Mouse (Mus musculus) ES-Bruce4 (cell line): Measurements from ENCODE around the gene Gimap8. TPM values are rescaled to one million over a fixed set of nuclear protein-coding genes. Genes with fewer than 3 reads are reported as not detected.

ENCODE experiments used
- H3K27ac ChIP-seq: 2 replicates; pipeline ENCODE4 v1.5.1; 2012; ENCODE audit warnings: low read length, inconsistent platforms; ENCODE audit not compliant: insufficient read depth
- H3K27me3 ChIP-seq: 2 replicates; pipeline ENCODE4 v1.6.1; 2012; ENCODE audit warnings: mild to moderate bottlenecking, low read length, inconsistent platforms; ENCODE audit not compliant: control insufficient read depth, poor library complexity, insufficient read depth, severe bottlenecking
- H3K36me3 ChIP-seq: 2 replicates; pipeline ENCODE4 v1.6.1; 2012; ENCODE audit warnings: inconsistent platforms, mild to moderate bottlenecking, low read length, moderate library complexity; ENCODE audit not compliant: control insufficient read depth, poor library complexity, insufficient read depth, severe bottlenecking
- H3K4me1 ChIP-seq: one replicate; pipeline ENCODE4 v1.8.1; 2011; ENCODE audit warnings: low read length; ENCODE audit not compliant: control insufficient read depth, insufficient read depth
- H3K4me3 ChIP-seq: 2 replicates; pipeline ENCODE4 v1.5.1; 2011; ENCODE audit warnings: low read depth, mild to moderate bottlenecking, low read length
- H3K9ac ChIP-seq: 2 replicates; pipeline ENCODE4 v1.6.1; 2012; ENCODE audit warnings: low read depth, mild to moderate bottlenecking, inconsistent platforms; ENCODE audit not compliant: poor library complexity, severe bottlenecking
- H3K9me3 ChIP-seq: replicated peaks from 2 replicates; pipeline ENCODE4 v1.6.1; 2012; ENCODE audit warnings: mild to moderate bottlenecking, low read length, inconsistent platforms; ENCODE audit not compliant: control insufficient read depth, poor library complexity, insufficient read depth, severe bottlenecking
- CTCF ChIP-seq: IDR thresholded peaks from one replicate; pipeline ENCODE4 v1.8.1; 2011; ENCODE audit warnings: low read depth, low read length
- EP300 ChIP-seq: IDR thresholded peaks from 2 replicates; pipeline ENCODE4 v1.6.1; 2011; ENCODE audit warnings: low read depth, low read length; ENCODE audit not compliant: insufficient read depth
- POLR2A ChIP-seq: IDR thresholded peaks from one replicate; pipeline ENCODE4 v1.8.1; 2011; ENCODE audit warnings: low read length; ENCODE audit not compliant: insufficient read depth
- polyA plus RNA-seq: library from polyadenylated mRNA; stranded (reverse); fragments of >200 nt; gene quantifications from 2 replicates; pipeline ENCODE4 v1.2.4, GENCODE M21; 2011; ENCODE audit warnings: low read depth; ENCODE audit not compliant: missing spikeins, insufficient read depth, insufficient read length

Gene Gimap8
- polyA plus RNA-seq, 1 experiment = 0.31 TPM

- no peak for TF ChIP-seq POLR2A
- no peak for TF ChIP-seq EP300
- no peak for TF ChIP-seq CTCF
Observed at GRCm38 (mm10) chr6:48635105-48635504, 11.9 kb upstream of the Gimap8 start.

GRCm38 (mm10) chr6:48636515-48636914 lies 10.5 kb upstream of the Gimap8 start:
- no peaks in the 10 kb centered on the region for H3K27me3 ChIP-seq
- TF ChIP-seq CTCF (no peak), EP300 (no peak), POLR2A (no peak)
- no peak overlapping the region for H3K27ac ChIP-seq
- H3K4me1 ChIP-seq = no peaks in the 10 kb centered on the region
- H3K36me3 ChIP-seq = no peaks in the 10 kb centered on the region
- H3K9ac ChIP-seq = no peak overlapping the region
- H3K9me3 ChIP-seq = no peaks in the 10 kb centered on the region
- H3K4me3 ChIP-seq = no peak overlapping the region

More at GRCm38 (mm10) chr6:48635105-48635504, 11.9 kb upstream of the Gimap8 start:
- no peaks in the 10 kb centered on the region for H3K9me3 ChIP-seq
- H3K27me3 ChIP-seq = no peaks in the 10 kb centered on the region
- H3K4me1 ChIP-seq = no peaks in the 10 kb centered on the region
- no peak overlapping the region for H3K9ac ChIP-seq
- H3K36me3 ChIP-seq = no peaks in the 10 kb centered on the region
- no peak overlapping the region for H3K4me3 ChIP-seq
- H3K27ac ChIP-seq = no peak overlapping the region

- no peaks in the 10 kb centered on the region for H3K36me3 ChIP-seq
- no peak overlapping the region for H3K4me3 ChIP-seq
- H3K9me3 ChIP-seq = no peaks in the 10 kb centered on the region
- no peak for TF ChIP-seq EP300
- H3K27me3 ChIP-seq = no peaks in the 10 kb centered on the region
- no peak overlapping the region for H3K27ac ChIP-seq
- H3K4me1 ChIP-seq = no peaks in the 10 kb centered on the region
- H3K9ac ChIP-seq = no peak overlapping the region
Observed at GRCm38 (mm10) chr6:48637811-48638500, 9.1 kb upstream of the Gimap8 start.

GRCm38 (mm10) chr6:48638553-48638952 lies 8.5 kb upstream of the Gimap8 start:
- Histone ChIP-seq H3K27ac (no peak overlapping the region), H3K4me1 (no peaks in the 10 kb centered on the region), H3K9ac (no peak overlapping the region), H3K4me3 (no peak overlapping the region), H3K9me3 (no peaks in the 10 kb centered on the region), H3K36me3 (no peaks in the 10 kb centered on the region), H3K27me3 (no peaks in the 10 kb centered on the region)
- TF ChIP-seq CTCF (no peak), EP300 (no peak), POLR2A (no peak)

GRCm38 (mm10) chr6:48641391-48641790 lies 5.6 kb upstream of the Gimap8 start:
- TF ChIP-seq POLR2A (no peak), CTCF (no peak), EP300 (no peak)
- Histone ChIP-seq H3K27me3 (no peaks in the 10 kb centered on the region), H3K27ac (no peak overlapping the region), H3K9ac (no peak overlapping the region), H3K4me1 (no peaks in the 10 kb centered on the region), H3K36me3 (no peaks in the 10 kb centered on the region), H3K4me3 (no peak overlapping the region), H3K9me3 (no peaks in the 10 kb centered on the region)

GRCm38 (mm10) chr6:48642764-48643292 lies 4.2 kb upstream of the Gimap8 start:
- Histone ChIP-seq H3K9me3 (no peaks in the 10 kb centered on the region), H3K4me1 (no peaks in the 10 kb centered on the region), H3K9ac (no peak overlapping the region), H3K27ac (no peak overlapping the region), H3K4me3 (no peak overlapping the region), H3K36me3 (no peaks in the 10 kb centered on the region), H3K27me3 (no peaks in the 10 kb centered on the region)
- no peak for TF ChIP-seq CTCF
- TF ChIP-seq POLR2A = no peak
- TF ChIP-seq EP300 = no peak
